Mouse (Mus musculus): ENCODE measurements around the gene Cdc34.

DNA sequence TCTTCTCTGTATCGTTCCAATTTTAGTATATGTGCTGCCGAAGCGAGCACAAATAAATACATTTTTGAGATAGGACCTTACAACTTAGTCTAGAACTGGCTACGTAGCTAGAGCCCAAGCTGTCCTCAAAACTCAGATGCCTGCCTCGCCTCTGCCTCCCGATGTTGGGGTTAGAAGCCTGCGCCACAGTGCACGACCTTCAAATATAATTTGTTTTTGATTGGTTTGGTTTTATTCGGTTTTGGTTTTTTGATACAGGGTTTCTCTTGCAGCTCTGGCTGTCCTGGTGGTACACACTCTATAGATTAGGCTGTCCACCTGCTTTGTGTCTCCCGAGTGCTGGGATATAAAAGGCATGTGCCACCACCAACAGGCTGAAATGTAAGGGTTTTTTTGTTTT is 21.5 kb downstream of the Cdc34 start:
- TF ChIP-seq CTCF (IDR thresholded peaks at IDR 0.05; ENCODE audit: low read depth) (no peak), EP300 (IDR thresholded peaks at IDR 0.05; ENCODE audit: low read depth) (no peak)
